Mouse (Mus musculus) limb, embryonic 14.5 days (tissue): ENCODE measurements around the gene Procr. TPM values are rescaled to one million over a fixed set of nuclear protein-coding genes. Genes with fewer than 3 reads are reported as not detected.
"Not testable (repeated sequence)": the region's sequence is repeated elsewhere in the genome, so short reads cannot be mapped to it uniquely, and the experiment has no call there.

ENCODE experiments used
- ATAC-seq: fragments of 200-750 bp; cut with Nextera tagmentation; 2 replicates; pipeline ENCODE4 v1.8.0; 2017; ENCODE audit warnings: low read depth, moderate number of reproducible peaks, moderate TSS enrichment; ENCODE audit not compliant: low FRiP score
- DNase-seq: peaks from one replicate; pipeline ENCODE4 v3.0.0-alpha.2; 2015; ENCODE audit warnings: low spot score
- H3K27ac ChIP-seq: fragments of 300-500 bp; sonication (generic); replicated peaks from 2 replicates; pipeline ENCODE4 v1.5.1; 2014; ENCODE audit warnings: low read depth, mild to moderate bottlenecking, low read length, moderate library complexity, mixed read lengths
- H3K27me3 ChIP-seq: fragments of 300-500 bp; sonication (generic); 2 replicates; pipeline ENCODE4 v1.6.1; 2014; ENCODE audit warnings: low read length, mixed read lengths; ENCODE audit not compliant: control insufficient read depth, insufficient read depth
- H3K36me3 ChIP-seq: fragments of 300-500 bp; sonication (generic); 2 replicates; pipeline ENCODE4 v1.6.1; 2014; ENCODE audit warnings: mild to moderate bottlenecking, low read length, moderate library complexity, mixed read lengths; ENCODE audit not compliant: control insufficient read depth, insufficient read depth
- H3K4me1 ChIP-seq: fragments of 300-500 bp; sonication (generic); 2 replicates; pipeline ENCODE4 v1.6.1; 2014; ENCODE audit warnings: antibody characterized with exemption, low read length, mixed read lengths; ENCODE audit not compliant: control insufficient read depth, insufficient read depth
- H3K4me2 ChIP-seq: fragments of 300-500 bp; sonication (generic); replicated peaks from 2 replicates; pipeline ENCODE4 v1.6.1; 2014; ENCODE audit warnings: low read depth, mild to moderate bottlenecking, low read length, moderate library complexity; ENCODE audit not compliant: severe bottlenecking
- H3K4me3 ChIP-seq: fragments of 300-500 bp; sonication (generic); replicated peaks from 2 replicates; pipeline ENCODE4 v1.5.1; 2014; ENCODE audit warnings: low read length
- H3K9ac ChIP-seq: fragments of 300-500 bp; sonication (generic); 2 replicates; pipeline ENCODE4 v1.6.1; 2014; ENCODE audit warnings: mild to moderate bottlenecking, low read depth, low read length, moderate library complexity; ENCODE audit not compliant: severe bottlenecking
- H3K9me3 ChIP-seq: fragments of 300-500 bp; sonication (generic); 2 replicates; pipeline ENCODE4 v1.6.1; 2016; ENCODE audit warnings: low read length; ENCODE audit not compliant: control insufficient read depth
- POLR2A ChIP-seq: fragments of 200-500 bp; IDR thresholded peaks from 2 replicates; pipeline ENCODE4 v1.8.0; 2012; ENCODE audit warnings: inconsistent platforms, mild to moderate bottlenecking, moderate library complexity, borderline replicate concordance; ENCODE audit not compliant: insufficient read depth, insufficient read length; ENCODE audit errors: extremely low read depth
- WGBS: fragments of 180-500 bp; shearing (Covaris S2); extraction: QIAGEN DNeasy Blood & Tissue Kit; methylation state at CpG from one replicate; pipeline ENCODE4 v1.1.7; 2014; 5-methylcytosine and 5-hydroxymethylcytosine counted together
- polyA plus RNA-seq, 2 experiments: library from polyadenylated mRNA; depleted of rRNA in 1 of 2; stranded (reverse) in 1 of 2; unstranded in 1 of 2; fragments of >200 nt; fragmentation: Nextera tagmentation in 1 of 2; extraction: Ambion mirVana in 1 of 2; gene quantifications; 2 replicates each; pipeline versions ENCODE4 v1.2.1 to v1.2.3; 2012 to 2014

Gene Procr
- polyA plus RNA-seq, 2 experiments: 4.3 to 8.2 TPM

- no peaks in the 10 kb centered on the region for H3K36me3 ChIP-seq
- no peak for DNase-seq
- H3K4me3 ChIP-seq: no peak overlapping the region
- H3K4me1 ChIP-seq: peaks cover 8% of the 10 kb centered on the region
- H3K9ac ChIP-seq: no peak overlapping the region
- H3K27ac ChIP-seq: no peak overlapping the region
- no peaks in the 10 kb centered on the region for H3K27me3 ChIP-seq
- no peak for ATAC-seq
- 71% methylated on average over 7 of the region's 7 CpGs for WGBS
- no peak for TF ChIP-seq POLR2A
- no peaks in the 10 kb centered on the region for H3K9me3 ChIP-seq
- H3K4me2 ChIP-seq: 0 out of 2 replicates have a peak overlapping the region, but pooled peaks have one; percentile 83
These were observed 23.0 kb upstream of the Procr start for GRCm38 (mm10) chr2:155727764-155728395.

- Histone ChIP-seq H3K9me3 (no peaks in the 10 kb centered on the region), H3K36me3 (no peaks in the 10 kb centered on the region), H3K9ac (peak overlapping the region; percentile 58), H3K27ac (no peak overlapping the region), H3K4me1 (peaks cover 8% of the 10 kb centered on the region), H3K4me3 (peak overlapping the region; percentile 73), H3K4me2 (peak overlapping the region; percentile 83), H3K27me3 (no peaks in the 10 kb centered on the region)
- ATAC-seq (no peak), DNase-seq (no peak)
- TF ChIP-seq POLR2A: no peak
- WGBS: 5% methylated on average over 15 of the region's 15 CpGs
These were observed 22.2 kb upstream of the Procr start for GRCm38 (mm10) chr2:155728742-155729141.

- no peaks in the 10 kb centered on the region for H3K27me3 ChIP-seq
- peak within 1 kb of the TSS; percentile 83 for H3K4me2 ChIP-seq
- WGBS: under 1% methylated on average over 33 of the region's 33 CpGs
- H3K27ac ChIP-seq: no peak within 1 kb of the TSS
- no peaks in the 10 kb centered on the region for H3K36me3 ChIP-seq
- H3K9ac ChIP-seq: peak within 1 kb of the TSS; percentile 58
- H3K9me3 ChIP-seq: no peaks in the 10 kb centered on the region
- H3K4me3 ChIP-seq: peak within 1 kb of the TSS; percentile 73
- peaks cover 8% of the 10 kb centered on the region for H3K4me1 ChIP-seq
- ATAC-seq (peak; percentile 89), DNase-seq (peak; percentile 91)
- TF ChIP-seq POLR2A: peak; percentile 54; the same call in 1 of the 2 replicates
These were observed 21.7 kb upstream of the Procr start, which contains the start of gene Edem2 for GRCm38 (mm10) chr2:155729158-155729645. Gene Edem2 (minus strand): TSS chr2:155729475.

GRCm38 (mm10) chr2:155735080-155735479 is 15.8 kb upstream of the Procr start:
- WGBS: 69% methylated on average over 5 of the region's 5 CpGs
- Histone ChIP-seq H3K4me3 (no peak overlapping the region), H3K27ac (no peak overlapping the region), H3K4me1 (no peaks in the 10 kb centered on the region), H3K4me2 (no peak overlapping the region), H3K27me3 (no peaks in the 10 kb centered on the region), H3K9ac (no peak overlapping the region), H3K9me3 (no peaks in the 10 kb centered on the region), H3K36me3 (no peaks in the 10 kb centered on the region)
- TF ChIP-seq POLR2A: no peak
- DNase-seq: no peak
- no peak for ATAC-seq

GRCm38 (mm10) chr2:155735766-155736165 is 15.2 kb upstream of the Procr start, which contains the start of gene Gm17581:
Gene Gm17581 (minus strand): TSS chr2:155735866.
- ATAC-seq, H3K9me3 ChIP-seq, DNase-seq: not testable (repeated sequence)

More at GRCm38 (mm10) chr2:155735766-155736165, 15.2 kb upstream of the Procr start, which contains the start of gene Gm17581:
- 86% methylated on average over 5 of the region's 5 CpGs for WGBS
- H3K36me3 ChIP-seq, H3K9ac ChIP-seq, H3K4me1 ChIP-seq, H3K27me3 ChIP-seq, H3K4me3 ChIP-seq, H3K4me2 ChIP-seq, H3K27ac ChIP-seq: not testable (repeated sequence)
